Mouse (Mus musculus) embryonic facial prominence, embryonic 14.5 days (tissue): ENCODE measurements around the gene Prkce. TPM values are rescaled to one million over a fixed set of nuclear protein-coding genes. Genes with fewer than 3 reads are reported as not detected.
A peak's percentile ranks its signal among the peaks of the same experiment; 100 is the strongest.

Source experiments
- ATAC-seq: fragments of 200-750 bp; cut with Nextera tagmentation; 2 replicates; pipeline ENCODE4 v1.8.0; 2017; ENCODE audit warnings: low read depth, moderate number of reproducible peaks, moderate TSS enrichment
- DNase-seq: peaks from one replicate; pipeline ENCODE4 v3.0.0-alpha.2; 2015; ENCODE audit warnings: low spot score
- H3K27ac ChIP-seq: fragments of 300-500 bp; sonication (generic); replicated peaks from 2 replicates; pipeline ENCODE4 v1.5.1; 2014; ENCODE audit warnings: low read depth, mild to moderate bottlenecking, low read length, moderate library complexity
- H3K27me3 ChIP-seq: fragments of 300-500 bp; sonication (generic); replicated peaks from 2 replicates; pipeline ENCODE4 v1.6.1; 2014; ENCODE audit warnings: low read length; ENCODE audit not compliant: control insufficient read depth, insufficient read depth
- H3K36me3 ChIP-seq: fragments of 300-500 bp; sonication (generic); 2 replicates; pipeline ENCODE4 v1.6.1; 2014; ENCODE audit warnings: low read length, mixed read lengths; ENCODE audit not compliant: control insufficient read depth, insufficient read depth
- H3K4me1 ChIP-seq: fragments of 300-500 bp; sonication (generic); 2 replicates; pipeline ENCODE4 v1.6.1; 2014; ENCODE audit warnings: antibody characterized with exemption, low read length; ENCODE audit not compliant: control insufficient read depth, insufficient read depth
- H3K4me2 ChIP-seq: fragments of 300-500 bp; sonication (generic); 2 replicates; pipeline ENCODE4 v1.6.1; 2014; ENCODE audit warnings: low read depth, mild to moderate bottlenecking, low read length, moderate library complexity, mixed read lengths
- H3K4me3 ChIP-seq: fragments of 300-500 bp; sonication (generic); 2 replicates; pipeline ENCODE4 v1.5.1; 2014; ENCODE audit warnings: low read depth, mild to moderate bottlenecking, low read length
- H3K9ac ChIP-seq: fragments of 300-500 bp; sonication (generic); 2 replicates; pipeline ENCODE4 v1.6.1; 2014; ENCODE audit warnings: low read depth, mild to moderate bottlenecking, low read length, moderate library complexity, mixed read lengths
- H3K9me3 ChIP-seq: fragments of 300-500 bp; sonication (generic); 2 replicates; pipeline ENCODE4 v1.6.1; 2016; ENCODE audit warnings: low read length; ENCODE audit not compliant: control insufficient read depth
- WGBS: fragments of 180-500 bp; shearing (Covaris S2); extraction: QIAGEN DNeasy Blood & Tissue Kit; methylation state at CpG from one replicate; pipeline ENCODE4 v1.1.7; 2014; 5-methylcytosine and 5-hydroxymethylcytosine counted together
- polyA plus RNA-seq: library from polyadenylated mRNA; unstranded; fragments of >200 nt; fragmentation: Nextera tagmentation; extraction: Ambion mirVana; gene quantifications from 2 replicates; pipeline ENCODE4 v1.2.1, GENCODE M21; 2014

Gene Prkce
- polyA plus RNA-seq, 1 experiment from 2014 or later = 9.7 TPM

- WGBS = 79% methylated on average over 5 of the region's 5 CpGs
Measured at GRCm38 (mm10) chr17:86277999-86278526, 110.5 kb downstream of the Prkce start.

GRCm38 (mm10) chr17:86279751-86280150 lies 112.2 kb downstream of the Prkce start:
- Histone ChIP-seq H3K4me3 (no peak overlapping the region), H3K36me3 (no peaks in the 10 kb centered on the region), H3K9me3 (no peaks in the 10 kb centered on the region), H3K4me2 (no peak overlapping the region), H3K27ac (no peak overlapping the region), H3K27me3 (no peaks in the 10 kb centered on the region), H3K4me1 (peaks cover 47% of the 10 kb centered on the region), H3K9ac (no peak overlapping the region)
- 36% methylated on average over 10 of the region's 10 CpGs for WGBS
- DNase-seq (no peak), ATAC-seq (no peak)

More at GRCm38 (mm10) chr17:86277999-86278526, 110.5 kb downstream of the Prkce start:
- peaks cover 52% of the 10 kb centered on the region for H3K4me1 ChIP-seq
- no peaks in the 10 kb centered on the region for H3K36me3 ChIP-seq
- no peak overlapping the region for H3K9ac ChIP-seq
- no peaks in the 10 kb centered on the region for H3K9me3 ChIP-seq
- H3K4me3 ChIP-seq = no peak overlapping the region
- no peak overlapping the region for H3K4me2 ChIP-seq
- ATAC-seq (no peak), DNase-seq (no peak)
- H3K27me3 ChIP-seq = no peaks in the 10 kb centered on the region
- H3K27ac ChIP-seq = peak overlapping the region; percentile 62; the same call in 1 of the 2 replicates

GRCm38 (mm10) chr17:86283741-86284140 lies 116.2 kb downstream of the Prkce start:
- H3K36me3 ChIP-seq = no peaks in the 10 kb centered on the region
- ATAC-seq = peak; percentile 41; the same call in 1 of the 2 replicates
- 27% methylated on average over 5 of the region's 5 CpGs for WGBS
- H3K27me3 ChIP-seq = no peaks in the 10 kb centered on the region
- H3K4me1 ChIP-seq = peaks cover 29% of the 10 kb centered on the region
- H3K27ac ChIP-seq = no peak overlapping the region
- no peaks in the 10 kb centered on the region for H3K9me3 ChIP-seq
- no peak for DNase-seq
- H3K4me3 ChIP-seq = no peak overlapping the region
- H3K9ac ChIP-seq = no peak overlapping the region
- no peak overlapping the region for H3K4me2 ChIP-seq

GRCm38 (mm10) chr17:86285058-86285457 lies 117.5 kb downstream of the Prkce start:
- no peak overlapping the region for H3K4me3 ChIP-seq
- H3K4me2 ChIP-seq = no peak overlapping the region
- H3K36me3 ChIP-seq = no peaks in the 10 kb centered on the region
- H3K9me3 ChIP-seq = no peaks in the 10 kb centered on the region
- no peak for DNase-seq
- no peak for ATAC-seq
- H3K9ac ChIP-seq = no peak overlapping the region
- WGBS = 94% methylated on average over 5 of the region's 5 CpGs
- H3K27ac ChIP-seq = no peak overlapping the region
- no peaks in the 10 kb centered on the region for H3K27me3 ChIP-seq
- H3K4me1 ChIP-seq = peaks cover 18% of the 10 kb centered on the region

- no peak for DNase-seq
- H3K9me3 ChIP-seq = no peaks in the 10 kb centered on the region
- ATAC-seq = no peak
Measured at GRCm38 (mm10) chr17:86286747-86287271, 119.2 kb downstream of the Prkce start.

GRCm38 (mm10) chr17:86292711-86293110 lies 125.1 kb downstream of the Prkce start:
- 82% methylated on average over 6 of the region's 6 CpGs for WGBS
- no peak overlapping the region for H3K27ac ChIP-seq

More at GRCm38 (mm10) chr17:86286747-86287271, 119.2 kb downstream of the Prkce start:
- Histone ChIP-seq H3K4me2 (no peak overlapping the region), H3K36me3 (no peaks in the 10 kb centered on the region), H3K9ac (no peak overlapping the region), H3K27ac (no peak overlapping the region), H3K4me1 (peaks cover 12% of the 10 kb centered on the region), H3K4me3 (no peak overlapping the region), H3K27me3 (no peaks in the 10 kb centered on the region)
- WGBS = 68% methylated on average over 7 of the region's 7 CpGs

GRCm38 (mm10) chr17:86293247-86293744 lies 125.7 kb downstream of the Prkce start:
- 46% methylated on average over 9 of the region's 10 CpGs for WGBS
- Histone ChIP-seq H3K4me3 (no peak overlapping the region), H3K27me3 (no peaks in the 10 kb centered on the region), H3K9ac (no peak overlapping the region), H3K4me1 (peaks cover 21% of the 10 kb centered on the region), H3K36me3 (no peaks in the 10 kb centered on the region), H3K27ac (no peak overlapping the region), H3K9me3 (no peaks in the 10 kb centered on the region), H3K4me2 (no peak overlapping the region)
- DNase-seq = no peak
- 0 out of 2 replicates have a peak, but pooled peaks have one; percentile 7 for ATAC-seq

More at GRCm38 (mm10) chr17:86292711-86293110, 125.1 kb downstream of the Prkce start:
- Histone ChIP-seq H3K4me1 (peaks cover 21% of the 10 kb centered on the region), H3K36me3 (no peaks in the 10 kb centered on the region), H3K9ac (no peak overlapping the region), H3K4me3 (no peak overlapping the region), H3K9me3 (no peaks in the 10 kb centered on the region), H3K27me3 (no peaks in the 10 kb centered on the region), H3K4me2 (no peak overlapping the region)
- ATAC-seq (no peak), DNase-seq (no peak)

GRCm38 (mm10) chr17:86299576-86299975 lies 132.0 kb downstream of the Prkce start:
- Histone ChIP-seq H3K27me3 (no peaks in the 10 kb centered on the region), H3K9ac (no peak overlapping the region), H3K4me2 (no peak overlapping the region), H3K9me3 (no peaks in the 10 kb centered on the region), H3K27ac (no peak overlapping the region), H3K4me3 (no peak overlapping the region), H3K4me1 (peaks cover 10% of the 10 kb centered on the region), H3K36me3 (no peaks in the 10 kb centered on the region)
- ATAC-seq = no peak
- no peak for DNase-seq
- 57% methylated on average over 3 of the region's 3 CpGs for WGBS
